Mouse (Mus musculus): ENCODE measurements at regions not wholly inside any gene's neighbourhood (a gene's known extent, or its start where the extent isn't known, plus 50 kb on each side); places are given as distances from the start of the nearest gene placed in this dataset.
"Not testable (repeated sequence)": the region's sequence is repeated elsewhere in the genome, so short reads cannot be mapped to it uniquely, and the experiment has no call there.

DNA sequence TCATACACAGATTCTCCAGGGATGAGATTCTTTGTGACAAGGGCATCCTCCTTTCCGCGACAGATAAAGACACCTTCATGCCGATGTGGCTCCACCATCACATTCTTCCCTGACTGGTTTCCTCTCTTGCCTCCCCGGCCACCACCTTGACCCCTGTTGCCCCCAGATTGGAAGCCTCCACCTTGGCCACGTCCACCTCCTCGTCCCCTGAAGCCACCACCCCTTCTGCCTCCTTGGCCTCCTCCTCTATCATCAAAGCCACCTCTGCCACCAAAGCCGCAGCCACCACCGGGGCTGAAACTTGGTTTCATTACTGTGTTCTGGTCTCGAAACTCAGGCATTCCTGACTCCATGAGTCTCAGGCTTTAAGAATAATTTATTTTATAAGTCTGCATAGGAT is 79.3 kb upstream of the Dynlt1c start:
- WGBS: 91% methylated on average over 6 of the region's 9 CpGs
- not testable (repeated sequence) for H3K4me3 ChIP-seq (ENCODE audit: control insufficient read depth, insufficient read depth, low read length); H3K27me3 ChIP-seq (ENCODE audit: control insufficient read depth, insufficient read depth, low read length); H3K36me3 ChIP-seq (ENCODE audit: control insufficient read depth, insufficient read depth, low read length); H3K4me1 ChIP-seq (replicated peaks; ENCODE audit: control insufficient read depth, insufficient read depth, low read length); H3K27ac ChIP-seq (ENCODE audit: control insufficient read depth, insufficient read depth, low read length); DNase-seq

DNA sequence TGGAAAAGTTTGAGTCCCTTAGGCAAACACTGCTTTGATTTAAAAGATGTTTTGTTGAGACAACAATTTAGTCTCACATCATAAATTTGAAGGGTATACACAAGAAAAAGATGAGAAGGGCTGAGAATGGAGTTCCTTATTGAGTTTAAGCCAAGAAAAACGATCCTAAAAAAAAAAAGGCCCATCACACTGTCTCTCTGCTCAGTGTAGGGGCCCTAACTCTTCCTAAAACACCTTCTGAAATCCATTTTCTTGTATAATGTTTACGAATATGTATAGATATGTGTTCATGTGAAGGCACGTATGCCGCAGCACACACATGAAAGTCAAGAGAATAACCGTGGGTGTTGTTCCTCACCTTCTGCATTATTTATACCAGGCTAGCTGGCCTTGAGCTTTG is 62.7 kb upstream of the Dynlt1c start:
- not testable (repeated sequence) for H3K4me3 ChIP-seq (ENCODE audit: control insufficient read depth, insufficient read depth, low read length); H3K36me3 ChIP-seq (ENCODE audit: control insufficient read depth, insufficient read depth, low read length); H3K27me3 ChIP-seq (ENCODE audit: control insufficient read depth, insufficient read depth, low read length); H3K27ac ChIP-seq (ENCODE audit: control insufficient read depth, insufficient read depth, low read length); H3K4me1 ChIP-seq (replicated peaks; ENCODE audit: control insufficient read depth, insufficient read depth, low read length); DNase-seq
- no CpG with 5 or more reads among the region's 5 CpGs for WGBS

DNA sequence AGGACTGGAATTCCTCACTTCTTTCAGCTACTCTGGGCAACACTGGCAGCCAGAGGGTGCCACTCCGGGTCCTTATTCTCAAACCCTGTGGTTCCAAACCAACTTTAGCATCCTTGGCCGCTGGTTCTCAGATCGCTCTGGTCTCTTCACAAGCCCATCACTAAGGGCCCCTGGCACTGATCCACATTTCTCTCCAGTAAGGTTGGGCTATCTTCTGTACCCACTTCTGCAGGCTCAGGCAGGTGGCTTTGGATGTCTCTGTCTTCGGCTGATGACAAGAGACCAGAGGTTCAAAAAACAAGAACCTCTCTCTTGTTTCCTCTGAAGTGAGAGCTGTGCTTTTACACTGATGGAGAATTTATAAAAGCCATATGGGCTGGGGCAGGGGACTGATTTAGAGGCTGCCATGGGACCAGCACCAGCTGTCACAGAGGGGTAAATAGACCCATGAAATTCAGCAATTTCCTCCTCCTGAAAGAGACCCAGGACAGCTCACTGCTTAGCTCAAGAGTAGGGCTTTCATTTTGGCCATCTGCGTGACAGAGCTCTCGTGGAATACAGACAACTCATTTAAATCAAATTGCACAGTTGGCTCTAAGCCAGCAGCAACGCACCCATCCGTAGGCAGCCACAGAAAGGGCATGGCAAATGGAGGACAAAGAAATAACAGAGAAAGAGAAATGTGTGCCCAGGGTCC is 54.3 kb upstream of the Dynlt1c start:
- H3K4me1 ChIP-seq (replicated peaks; ENCODE audit: control insufficient read depth, insufficient read depth, low read length); H3K27ac ChIP-seq (ENCODE audit: control insufficient read depth, insufficient read depth, low read length); DNase-seq; H3K36me3 ChIP-seq (ENCODE audit: control insufficient read depth, insufficient read depth, low read length); H3K27me3 ChIP-seq (ENCODE audit: control insufficient read depth, insufficient read depth, low read length); H3K4me3 ChIP-seq (ENCODE audit: control insufficient read depth, insufficient read depth, low read length): not testable (repeated sequence)
- no CpG with 5 or more reads among the region's 8 CpGs for WGBS

DNA sequence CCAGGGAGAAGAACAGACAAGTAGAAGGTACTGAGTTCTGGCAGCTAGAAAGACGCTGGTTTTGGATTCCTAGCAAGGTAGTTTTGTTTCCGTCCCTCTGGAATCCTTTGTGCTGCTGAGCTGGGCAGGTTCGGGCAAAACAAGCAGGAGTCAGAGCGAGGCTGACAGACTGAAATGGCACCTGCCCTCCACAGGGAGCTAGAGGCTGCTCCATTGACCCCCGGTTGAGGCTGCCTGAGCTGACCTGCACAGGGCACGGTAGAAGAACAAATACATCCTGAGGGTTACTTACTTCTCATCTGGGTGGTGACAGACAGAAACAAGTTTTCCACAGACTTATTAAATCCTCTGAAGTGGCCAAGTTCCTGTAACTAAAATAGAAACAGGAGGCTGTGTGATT is 53.5 kb upstream of the Dynlt1c start:
- WGBS: no CpG with 5 or more reads among the region's 6 CpGs

More for the DNA sequence above, 53.5 kb upstream of the Dynlt1c start:
- H3K27me3 ChIP-seq (ENCODE audit: control insufficient read depth, insufficient read depth, low read length); H3K36me3 ChIP-seq (ENCODE audit: control insufficient read depth, insufficient read depth, low read length); H3K4me1 ChIP-seq (replicated peaks; ENCODE audit: control insufficient read depth, insufficient read depth, low read length); H3K27ac ChIP-seq (ENCODE audit: control insufficient read depth, insufficient read depth, low read length); DNase-seq; H3K4me3 ChIP-seq (ENCODE audit: control insufficient read depth, insufficient read depth, low read length): not testable (repeated sequence)
